Mouse (Mus musculus): ENCODE data around the gene Aanat. TPM values are rescaled to one million over a fixed set of nuclear protein-coding genes. Genes with fewer than 3 reads are reported as not detected.

Gene Aanat
- polyA plus RNA-seq, 1 experiment from 2014 or later: not detected

- Histone ChIP-seq H3K4me1 (ENCODE audit: insufficient read depth) (peaks cover 32% of the 10 kb centered on the region), H3K36me3 (replicated peaks; ENCODE audit: insufficient read depth, low read length) (peaks cover 9% of the 10 kb centered on the region; the same call in 1 of the 2 replicates), H3K27me3 (ENCODE audit: insufficient read depth, low read length) (no peaks in the 10 kb centered on the region), H3K9me3 (ENCODE audit: low read length) (no peaks in the 10 kb centered on the region), H3K4me2 (ENCODE audit: low read depth, low read length) (peak overlapping the region; percentile 89), H3K9ac (replicated peaks) (peak overlapping the region; percentile 44), H3K27ac (ENCODE audit: low read depth) (peak overlapping the region; percentile 91), H3K4me3 (ENCODE audit: low read depth, low read length) (peak overlapping the region; percentile 80)
- ATAC-seq: no peak
- DNase-seq: no peak
- TF ChIP-seq EP300 (IDR thresholded peaks at IDR 0.05; ENCODE audit: low read depth) (no peak), CTCF (IDR thresholded peaks at IDR 0.05; ENCODE audit: low read depth) (no peak)
- WGBS (ENCODE audit: insufficient replicate concordance): 87% methylated on average over 3 of the region's 3 CpGs
These were observed 7.0 kb upstream of the Aanat start for GRCm38 (mm10) chr11:116579280-116579679.

DNA sequence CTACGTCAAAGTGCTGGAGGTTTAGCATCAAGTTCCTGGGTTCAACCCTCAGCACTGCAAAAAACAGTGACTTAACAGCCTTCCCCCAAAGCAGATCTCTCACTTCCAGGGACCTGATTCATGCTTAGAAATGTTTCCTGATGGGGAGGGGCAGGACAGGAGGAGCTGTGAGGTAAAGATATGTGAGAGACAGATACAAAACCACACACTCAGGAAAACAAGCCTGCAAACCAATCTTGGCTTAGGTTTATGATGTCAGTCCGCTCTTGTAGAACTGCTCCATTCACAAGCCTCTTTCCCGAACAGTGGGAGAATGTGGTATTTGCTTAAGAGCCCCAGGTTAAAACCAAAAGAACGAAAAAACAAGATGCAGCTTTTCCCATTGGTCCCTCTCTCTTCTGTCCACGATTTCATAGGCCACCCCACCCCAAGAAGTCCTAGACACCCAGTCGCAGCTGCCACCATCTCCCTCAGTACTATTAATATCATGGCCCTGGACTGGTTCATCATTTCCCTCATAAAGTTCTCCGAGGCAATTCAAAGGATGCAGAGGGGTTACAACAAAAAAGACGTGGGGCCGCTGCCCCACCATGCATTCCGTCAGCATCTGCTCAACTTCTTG, 6.1 kb upstream of the Aanat start:
- ATAC-seq (peak; percentile 63), DNase-seq (no peak)
- no peaks in the 10 kb centered on the region for H3K27me3 ChIP-seq (ENCODE audit: insufficient read depth, low read length)
- peak overlapping the region; percentile 91 for H3K27ac ChIP-seq (ENCODE audit: low read depth)
- peak overlapping the region; percentile 80 for H3K4me3 ChIP-seq (ENCODE audit: low read depth, low read length)
- no peaks in the 10 kb centered on the region for H3K9me3 ChIP-seq (ENCODE audit: low read length)
- peak overlapping the region; percentile 90 for H3K9ac ChIP-seq (replicated peaks)
- peaks cover 9% of the 10 kb centered on the region; the same call in 1 of the 2 replicates for H3K36me3 ChIP-seq (replicated peaks; ENCODE audit: insufficient read depth, low read length)
- H3K4me2 ChIP-seq (ENCODE audit: low read depth, low read length): peak overlapping the region; percentile 89
- H3K4me1 ChIP-seq (ENCODE audit: insufficient read depth): peaks cover 25% of the 10 kb centered on the region
- 22% methylated on average over 10 of the region's 10 CpGs for WGBS (ENCODE audit: insufficient replicate concordance)
- TF ChIP-seq EP300 (IDR thresholded peaks at IDR 0.05; ENCODE audit: low read depth) (peak; percentile 90), CTCF (IDR thresholded peaks at IDR 0.05; ENCODE audit: low read depth) (no peak)

DNA sequence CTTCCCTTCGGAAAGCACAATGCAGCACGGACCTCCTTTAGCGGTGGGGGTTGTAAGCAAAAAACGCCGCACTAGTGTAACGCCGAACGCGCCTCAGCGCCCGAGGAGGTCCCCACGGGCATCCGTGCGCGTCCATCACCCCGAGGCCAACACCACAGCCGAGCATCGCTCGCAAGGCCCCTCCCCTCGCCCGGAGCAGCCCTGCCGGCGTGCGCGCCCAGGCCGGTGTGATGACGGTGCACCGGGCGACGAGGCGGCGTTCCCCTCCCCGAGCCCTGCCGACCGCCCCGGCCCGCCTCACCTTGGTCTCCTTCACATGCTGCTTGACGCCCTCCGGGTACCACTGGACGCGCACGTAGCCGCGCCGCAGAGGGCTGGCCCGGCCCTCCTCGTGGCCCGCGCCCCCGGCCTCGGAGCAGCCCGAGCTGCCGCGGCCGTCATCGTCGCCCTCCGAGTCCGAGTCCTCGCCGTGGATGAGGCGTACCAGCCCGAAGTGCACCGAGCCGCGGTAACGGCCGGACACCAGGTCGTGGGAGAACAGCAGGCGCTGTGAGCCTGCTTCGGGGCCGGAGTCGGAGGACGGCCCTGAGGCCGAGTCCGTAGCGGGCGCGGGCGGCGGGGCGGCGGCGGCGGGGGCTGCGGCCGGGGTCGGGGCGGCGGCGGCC, 5.4 kb upstream of the Aanat start:
- WGBS (ENCODE audit: insufficient replicate concordance): under 1% methylated on average over 62 of the region's 91 CpGs

DNA sequence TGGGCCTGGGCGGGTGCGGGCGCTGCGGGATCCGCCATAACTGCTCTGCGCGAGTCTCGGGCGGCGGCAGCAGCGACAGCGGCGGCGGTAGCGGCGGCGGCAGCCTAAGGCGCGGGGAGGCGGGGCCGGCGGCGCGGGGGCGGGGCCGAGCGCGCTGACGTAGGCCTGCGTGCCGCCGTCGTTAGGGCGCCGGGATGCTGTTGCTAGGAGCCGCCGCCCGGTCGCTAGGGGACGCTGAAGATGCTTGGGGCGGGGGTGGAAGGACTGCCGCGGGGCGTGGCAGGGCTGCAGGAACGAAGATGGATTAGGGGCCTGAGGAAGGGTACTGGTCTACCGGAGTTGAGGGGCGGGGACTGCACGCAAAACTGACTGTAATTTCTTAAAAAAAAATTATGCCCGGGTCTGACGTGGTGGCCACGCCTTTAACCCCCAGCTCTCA, 4.8 kb upstream of the Aanat start, which contains the start of gene Ube2o:
Ube2o (minus strand) TSS at position 72 of the 439 bp plus-strand sequence.
- peak within 1 kb of the TSS; percentile 89 for H3K4me2 ChIP-seq (ENCODE audit: low read depth, low read length)
- H3K4me3 ChIP-seq (ENCODE audit: low read depth, low read length): peak within 1 kb of the TSS; percentile 80
- DNase-seq (peak; percentile 92), ATAC-seq (peak; percentile 86)
- no peaks in the 10 kb centered on the region for H3K27me3 ChIP-seq (ENCODE audit: insufficient read depth, low read length)
- H3K4me1 ChIP-seq (ENCODE audit: insufficient read depth): peaks cover 18% of the 10 kb centered on the region
- no peaks in the 10 kb centered on the region for H3K9me3 ChIP-seq (ENCODE audit: low read length)
- H3K9ac ChIP-seq (replicated peaks): peak within 1 kb of the TSS; percentile 90
- WGBS (ENCODE audit: insufficient replicate concordance): 2% methylated on average over 25 of the region's 51 CpGs
- H3K36me3 ChIP-seq (replicated peaks; ENCODE audit: insufficient read depth, low read length): peaks cover 9% of the 10 kb centered on the region; the same call in 1 of the 2 replicates
- no peak for TF ChIP-seq EP300 (IDR thresholded peaks at IDR 0.05; ENCODE audit: low read depth)
- TF ChIP-seq CTCF (IDR thresholded peaks at IDR 0.05; ENCODE audit: low read depth): peak; percentile 64
- H3K27ac ChIP-seq (ENCODE audit: low read depth): peak within 1 kb of the TSS; percentile 91

More for the DNA sequence above, 5.4 kb upstream of the Aanat start:
- Histone ChIP-seq H3K9ac (replicated peaks) (peak overlapping the region; percentile 90), H3K9me3 (ENCODE audit: low read length) (no peaks in the 10 kb centered on the region), H3K4me1 (ENCODE audit: insufficient read depth) (peaks cover 20% of the 10 kb centered on the region), H3K4me2 (ENCODE audit: low read depth, low read length) (peak overlapping the region; percentile 89), H3K27me3 (ENCODE audit: insufficient read depth, low read length) (no peaks in the 10 kb centered on the region), H3K4me3 (ENCODE audit: low read depth, low read length) (peak overlapping the region; percentile 80), H3K27ac (ENCODE audit: low read depth) (peak overlapping the region; percentile 91), H3K36me3 (replicated peaks; ENCODE audit: insufficient read depth, low read length) (peaks cover 9% of the 10 kb centered on the region; the same call in 1 of the 2 replicates)
- no peak for TF ChIP-seq CTCF (IDR thresholded peaks at IDR 0.05; ENCODE audit: low read depth)
- TF ChIP-seq EP300 (IDR thresholded peaks at IDR 0.05; ENCODE audit: low read depth): no peak
- peak; percentile 71 for ATAC-seq
- DNase-seq: peak; percentile 77

DNA sequence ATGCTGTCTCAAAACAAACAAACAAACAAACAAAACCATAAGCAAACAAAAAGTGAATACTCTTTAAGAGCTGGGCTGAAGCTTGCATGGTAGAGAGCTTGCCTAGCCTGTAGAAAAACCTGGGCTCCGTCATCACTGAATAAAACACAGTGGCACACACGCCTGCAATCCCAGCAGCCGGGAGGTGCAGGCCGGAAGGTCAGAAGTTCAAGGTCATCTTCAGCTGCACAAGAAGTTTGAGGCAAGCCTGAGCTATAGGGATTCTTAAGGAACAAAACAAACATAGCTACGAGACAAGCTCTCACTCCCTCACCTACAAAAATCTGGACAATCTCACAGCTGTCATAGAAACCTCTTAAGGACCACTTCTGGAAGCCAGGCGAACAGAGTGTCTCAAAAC, 550 bp upstream of the Aanat start:
- Histone ChIP-seq H3K27me3 (ENCODE audit: insufficient read depth, low read length) (no peaks in the 10 kb centered on the region), H3K27ac (ENCODE audit: low read depth) (no peak overlapping the region), H3K36me3 (replicated peaks; ENCODE audit: insufficient read depth, low read length) (no peaks in the 10 kb centered on the region), H3K4me2 (ENCODE audit: low read depth, low read length) (no peak overlapping the region), H3K4me3 (ENCODE audit: low read depth, low read length) (no peak overlapping the region), H3K9ac (replicated peaks) (no peak overlapping the region), H3K4me1 (ENCODE audit: insufficient read depth) (peaks cover 8% of the 10 kb centered on the region), H3K9me3 (ENCODE audit: low read length) (no peaks in the 10 kb centered on the region)
- TF ChIP-seq EP300 (IDR thresholded peaks at IDR 0.05; ENCODE audit: low read depth): no peak
- no peak for TF ChIP-seq CTCF (IDR thresholded peaks at IDR 0.05; ENCODE audit: low read depth)
- DNase-seq: no peak
- ATAC-seq: no peak
- WGBS (ENCODE audit: insufficient replicate concordance): 72% methylated on average over 6 of the region's 6 CpGs

Measured in liver, postnatal 0 days (tissue).